Mouse (Mus musculus): ENCODE results near the gene Gm20479. TPM values are rescaled to one million over a fixed set of nuclear protein-coding genes. Genes with fewer than 3 reads are reported as not detected.

Gene Gm20479
- not detected in 2 replicates for polyA plus RNA-seq (2015; fragmentation: Nextera tagmentation; extraction: Ambion mirVana)

DNA sequence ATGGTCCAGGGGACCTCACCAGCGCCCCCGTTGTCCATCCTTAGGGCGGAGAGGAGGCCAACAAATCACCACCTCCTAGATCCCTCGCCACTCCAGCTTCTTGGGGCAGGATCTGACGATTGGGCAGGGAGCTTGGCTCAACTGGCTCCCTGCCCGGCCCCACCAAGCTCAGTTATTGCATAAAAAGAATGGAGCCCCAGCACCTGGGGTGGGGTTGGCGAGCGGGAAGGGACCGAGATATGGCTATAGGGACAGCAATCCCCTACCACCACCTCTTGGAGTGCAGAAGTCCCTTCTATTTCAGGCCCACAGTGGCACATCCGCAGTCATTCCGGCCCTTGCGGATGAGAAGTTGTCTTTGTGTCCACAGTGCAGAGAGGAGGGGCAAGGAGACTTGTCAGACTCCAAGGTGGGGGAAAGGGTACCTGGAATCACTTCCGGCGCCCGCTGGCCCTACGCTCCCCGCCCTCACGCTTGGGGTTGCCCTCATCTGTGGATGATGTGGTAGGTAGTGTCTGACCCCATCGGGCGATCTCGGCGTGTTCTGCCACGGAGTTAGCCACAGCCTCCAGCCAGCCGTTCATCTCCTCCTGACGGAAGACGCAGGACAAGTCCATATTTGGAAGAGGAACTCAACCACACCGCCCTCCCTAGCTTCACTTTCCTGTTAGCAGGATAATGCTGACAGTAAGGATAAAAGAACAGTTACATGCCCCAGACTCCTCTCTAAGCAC lies at the start of gene Gm20479:
Gm20479 (minus strand) TSS at position 559 of the 734 bp plus-strand sequence.
- H3K9ac ChIP-seq = no peak within 1 kb of the TSS
- peaks cover 28% of the 10 kb centered on the region for H3K4me1 ChIP-seq
- WGBS = 7% methylated on average over 27 of the region's 27 CpGs
- H3K4me3 ChIP-seq = peak within 1 kb of the TSS; percentile 50
- peak within 1 kb of the TSS; percentile 14; the same call in 1 of the 2 replicates for H3K27ac ChIP-seq
- H3K9me3 ChIP-seq = no peaks in the 10 kb centered on the region
- H3K27me3 ChIP-seq (replicated peaks) = peaks cover 29% of the 10 kb centered on the region
- H3K36me3 ChIP-seq (replicated peaks) = no peaks in the 10 kb centered on the region
- peak within 1 kb of the TSS; percentile 60 for H3K4me2 ChIP-seq
- no peak for ATAC-seq (replicated peaks)

DNA sequence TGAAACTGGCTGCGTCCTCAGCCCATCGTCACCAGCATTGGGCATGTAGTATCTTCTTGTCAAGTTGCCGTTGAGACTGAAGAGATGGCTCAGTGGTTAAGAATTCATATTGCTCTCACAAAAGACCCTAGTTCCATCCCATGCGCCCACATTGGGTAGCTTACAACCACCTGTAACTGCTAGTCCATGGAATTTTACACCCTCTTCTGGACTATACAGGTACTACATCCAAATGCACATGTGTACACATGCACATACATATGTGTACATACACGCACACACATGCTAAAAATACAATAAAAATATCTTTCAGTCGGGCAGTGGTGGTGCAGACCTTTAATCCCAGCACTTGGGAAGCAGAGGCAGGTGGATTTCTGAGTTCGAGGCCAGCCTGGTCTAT lies 49.3 kb upstream of the Gm20479 start:
- Histone ChIP-seq H3K4me3 (no peak overlapping the region), H3K4me1 (peaks cover 14% of the 10 kb centered on the region), H3K9me3 (no peaks in the 10 kb centered on the region), H3K9ac (no peak overlapping the region), H3K27me3 (replicated peaks) (peaks cover 85% of the 10 kb centered on the region), H3K36me3 (replicated peaks) (no peaks in the 10 kb centered on the region), H3K27ac (no peak overlapping the region), H3K4me2 (no peak overlapping the region)
- WGBS = 79% methylated on average over 7 of the region's 7 CpGs
- ATAC-seq (replicated peaks) = no peak

DNA sequence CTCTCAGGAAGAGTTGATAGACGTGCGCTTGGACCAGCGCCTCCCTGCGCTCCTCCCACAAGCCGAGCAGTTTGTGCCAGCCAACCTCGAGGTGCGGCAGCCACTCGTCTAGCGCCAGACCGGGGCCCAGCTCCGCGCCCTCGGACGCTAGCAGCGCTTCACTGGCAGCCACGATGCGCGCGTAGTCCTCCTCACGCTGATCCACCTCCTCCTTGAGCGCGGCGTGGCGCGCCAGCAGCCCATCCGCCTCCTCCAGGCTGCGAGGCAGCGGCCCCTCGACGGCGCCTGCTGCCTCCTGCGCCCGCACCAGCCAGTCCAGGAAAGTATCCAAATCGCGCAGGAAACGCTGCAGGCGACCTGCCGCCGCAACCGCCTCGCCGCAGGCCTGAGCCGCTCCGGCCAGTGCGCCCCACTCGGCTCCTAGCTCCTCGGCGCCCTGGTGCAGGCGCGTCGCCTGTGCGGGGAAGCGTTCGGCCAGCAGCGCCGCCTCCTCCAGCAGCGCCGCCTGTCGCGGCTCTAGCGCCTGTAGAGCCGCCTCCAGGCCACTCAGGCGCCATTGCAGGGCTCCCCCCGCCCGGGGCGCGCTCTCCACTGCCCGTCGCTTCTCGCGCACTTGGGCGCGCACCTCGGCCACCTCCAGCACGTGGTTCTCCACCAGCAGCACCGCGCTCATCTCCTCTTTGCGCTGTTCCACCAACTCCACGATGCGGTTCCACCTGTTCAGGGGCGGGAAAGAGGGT lies 47.2 kb upstream of the Gm20479 start:
- H3K4me2 ChIP-seq = 0 out of 2 replicates have a peak overlapping the region, but pooled peaks have one; percentile 5

DNA sequence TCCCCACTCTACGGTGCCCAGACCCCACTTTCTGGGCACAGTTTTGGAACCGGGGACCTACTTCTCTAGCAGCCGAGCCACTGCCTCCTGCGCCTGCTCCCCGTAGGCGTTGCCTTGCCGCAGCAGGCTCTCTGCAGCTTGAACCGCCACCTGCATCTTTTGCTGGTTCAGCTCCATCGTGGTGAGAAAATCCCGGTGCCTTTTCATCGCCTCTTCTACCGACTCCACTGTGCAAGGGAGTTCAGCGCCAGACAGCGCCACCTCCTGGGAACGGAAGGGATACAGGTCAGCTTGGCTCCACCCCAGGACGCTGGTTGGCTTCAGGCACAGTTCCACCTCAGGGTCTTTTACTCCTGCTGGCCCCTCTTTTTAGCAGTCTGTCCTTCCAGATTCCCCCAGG lies 45.5 kb upstream of the Gm20479 start:
- H3K9me3 ChIP-seq = no peaks in the 10 kb centered on the region
- 11% methylated on average over 16 of the region's 16 CpGs for WGBS
- ATAC-seq (replicated peaks) = no peak
- peaks cover 86% of the 10 kb centered on the region for H3K27me3 ChIP-seq (replicated peaks)
- H3K36me3 ChIP-seq (replicated peaks) = no peaks in the 10 kb centered on the region
- H3K9ac ChIP-seq = no peak overlapping the region
- H3K4me3 ChIP-seq = no peak overlapping the region
- H3K4me1 ChIP-seq = peaks cover 3% of the 10 kb centered on the region; the same call in 1 of the 2 replicates
- no peak overlapping the region for H3K27ac ChIP-seq
- no peak overlapping the region for H3K4me2 ChIP-seq

More for the DNA sequence above, 47.2 kb upstream of the Gm20479 start:
- WGBS = 7% methylated on average over 81 of the region's 81 CpGs
- no peak overlapping the region for H3K9ac ChIP-seq
- peaks cover 88% of the 10 kb centered on the region for H3K27me3 ChIP-seq (replicated peaks)
- H3K36me3 ChIP-seq (replicated peaks) = no peaks in the 10 kb centered on the region
- no peak overlapping the region for H3K27ac ChIP-seq
- H3K9me3 ChIP-seq = no peaks in the 10 kb centered on the region
- H3K4me3 ChIP-seq = no peak overlapping the region
- ATAC-seq (replicated peaks) = no peak; the same call in 1 of the 2 replicates
- peaks cover 14% of the 10 kb centered on the region for H3K4me1 ChIP-seq

DNA sequence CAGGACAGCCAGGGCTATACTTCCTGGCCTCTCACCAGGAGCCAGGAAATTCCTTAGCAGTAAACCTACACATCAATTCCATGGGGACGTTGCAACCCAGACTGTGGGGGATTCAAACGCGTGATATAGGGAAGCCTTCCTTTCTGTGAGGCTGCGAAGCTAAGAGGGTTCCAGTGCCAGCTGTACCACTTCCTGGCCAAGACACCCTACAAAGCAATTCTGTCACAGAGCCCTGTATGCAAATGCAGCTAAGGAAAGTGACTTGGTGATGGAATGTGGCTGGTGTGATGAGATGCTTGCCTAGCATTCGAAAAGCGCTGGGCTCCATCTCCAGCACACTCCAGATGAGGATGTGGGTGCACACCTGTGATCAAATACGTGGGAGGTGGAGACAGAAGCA lies 43.3 kb upstream of the Gm20479 start:
- H3K9me3 ChIP-seq = no peaks in the 10 kb centered on the region
- H3K36me3 ChIP-seq (replicated peaks) = no peaks in the 10 kb centered on the region
- no peak overlapping the region for H3K27ac ChIP-seq
- no peak overlapping the region for H3K9ac ChIP-seq
- H3K27me3 ChIP-seq (replicated peaks) = peaks cover 81% of the 10 kb centered on the region
- ATAC-seq (replicated peaks) = no peak
- H3K4me3 ChIP-seq = no peak overlapping the region
- H3K4me2 ChIP-seq = no peak overlapping the region
- 80% methylated on average over 7 of the region's 7 CpGs for WGBS
- peaks cover 14% of the 10 kb centered on the region for H3K4me1 ChIP-seq

DNA sequence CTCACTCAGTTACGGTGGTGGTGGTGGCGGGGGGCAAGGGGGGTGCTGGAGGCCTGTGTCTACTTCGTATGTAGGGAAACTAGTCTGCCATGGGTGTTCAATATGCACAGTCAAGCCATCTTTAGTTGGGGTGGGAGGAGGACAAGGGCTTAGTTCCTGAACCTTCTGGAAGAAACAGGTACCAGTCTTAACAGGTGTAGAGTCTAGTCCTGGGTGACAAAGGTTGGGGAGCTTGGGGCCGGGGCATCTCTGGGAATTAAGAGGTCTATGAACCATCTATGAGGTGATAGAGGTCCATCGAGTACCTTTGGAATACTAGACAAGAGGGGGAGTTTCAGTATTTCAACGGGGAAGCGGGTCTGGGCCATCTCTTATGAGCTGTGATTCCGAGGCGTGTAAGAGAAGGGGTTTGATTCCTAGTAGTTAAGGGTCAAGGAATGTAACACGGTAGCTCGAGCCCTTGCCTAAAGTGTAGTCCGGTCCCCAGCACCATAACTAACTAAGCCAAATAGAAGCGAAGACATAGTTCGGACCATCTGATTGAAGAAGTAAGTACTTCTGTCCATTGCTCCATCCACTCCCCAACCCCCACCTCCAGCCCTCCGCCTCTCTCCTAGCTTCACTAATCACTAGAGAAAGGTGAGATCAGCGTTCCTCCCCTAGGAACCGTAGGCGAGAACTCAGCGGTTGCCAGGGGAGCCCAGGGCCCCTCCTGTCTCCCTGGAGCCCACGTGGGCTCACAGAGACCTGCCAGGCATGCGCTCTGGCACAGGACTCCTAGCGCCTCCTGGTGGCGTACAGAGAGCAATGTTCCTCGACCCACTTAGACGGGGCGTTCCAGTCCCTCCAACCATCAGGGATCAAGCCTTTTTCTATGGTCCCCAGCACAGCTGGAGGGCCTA lies 40.1 kb upstream of the Gm20479 start:
- Histone ChIP-seq H3K27me3 (replicated peaks) (peaks cover 77% of the 10 kb centered on the region), H3K9me3 (no peaks in the 10 kb centered on the region), H3K4me2 (peak overlapping the region; percentile 90), H3K9ac (no peak overlapping the region), H3K4me1 (peaks cover 12% of the 10 kb centered on the region), H3K27ac (no peak overlapping the region), H3K4me3 (0 out of 2 replicates have a peak overlapping the region, but pooled peaks have one; percentile 53), H3K36me3 (replicated peaks) (no peaks in the 10 kb centered on the region)
- 18% methylated on average over 26 of the region's 26 CpGs for WGBS
- peak; percentile 21; the same call in 1 of the 2 replicates for ATAC-seq (replicated peaks)

DNA sequence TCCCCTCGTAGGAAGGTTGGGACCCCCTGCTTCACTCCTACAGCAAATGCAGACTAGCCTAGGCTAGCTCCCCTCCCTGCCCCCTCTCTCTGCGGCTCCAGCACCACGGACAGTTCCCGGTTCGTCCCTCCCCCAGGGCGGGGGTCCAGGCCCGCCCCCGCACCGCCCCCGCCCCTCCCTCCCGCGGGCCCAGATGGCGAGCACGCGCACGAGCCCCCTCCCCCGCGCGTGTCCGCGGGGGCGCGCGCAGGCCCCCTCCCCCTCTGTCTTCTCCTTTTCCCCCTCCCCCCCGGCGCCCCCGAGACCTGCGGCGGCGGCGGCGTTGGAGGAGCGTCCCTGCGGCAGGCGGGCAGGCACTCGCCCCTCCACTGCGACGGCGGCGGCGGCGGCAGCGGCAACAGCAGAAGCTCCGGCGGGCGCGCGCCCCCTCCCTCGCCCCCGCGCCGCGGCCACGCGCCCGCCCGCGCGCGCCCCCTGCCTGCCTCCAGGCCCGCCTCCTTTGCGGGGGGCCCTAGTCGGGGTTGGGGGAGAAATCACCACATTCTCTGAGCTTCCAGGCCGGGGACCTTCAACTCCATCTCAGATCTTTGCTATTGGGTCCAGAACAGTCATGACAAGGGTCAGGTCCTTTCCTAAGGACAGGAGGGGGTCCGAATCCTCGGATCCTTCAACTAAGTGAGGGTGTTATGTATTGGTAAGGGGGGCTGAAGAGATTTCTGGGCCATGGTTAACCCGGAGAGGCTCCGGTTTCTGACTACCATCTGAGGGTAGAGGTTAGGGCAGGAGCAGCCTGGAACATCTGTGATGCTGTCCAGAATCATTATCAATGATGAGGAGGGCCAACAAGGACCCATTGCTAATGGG lies 39.2 kb upstream of the Gm20479 start:
- Histone ChIP-seq H3K4me3 (peak overlapping the region; percentile 53), H3K27me3 (replicated peaks) (peaks cover 77% of the 10 kb centered on the region), H3K9ac (peak overlapping the region; percentile 53), H3K4me2 (peak overlapping the region; percentile 90), H3K27ac (no peak overlapping the region), H3K4me1 (peaks cover 12% of the 10 kb centered on the region), H3K9me3 (no peaks in the 10 kb centered on the region), H3K36me3 (replicated peaks) (no peaks in the 10 kb centered on the region)
- ATAC-seq (replicated peaks) = peak; percentile 51
- 2% methylated on average over 36 of the region's 68 CpGs for WGBS

DNA sequence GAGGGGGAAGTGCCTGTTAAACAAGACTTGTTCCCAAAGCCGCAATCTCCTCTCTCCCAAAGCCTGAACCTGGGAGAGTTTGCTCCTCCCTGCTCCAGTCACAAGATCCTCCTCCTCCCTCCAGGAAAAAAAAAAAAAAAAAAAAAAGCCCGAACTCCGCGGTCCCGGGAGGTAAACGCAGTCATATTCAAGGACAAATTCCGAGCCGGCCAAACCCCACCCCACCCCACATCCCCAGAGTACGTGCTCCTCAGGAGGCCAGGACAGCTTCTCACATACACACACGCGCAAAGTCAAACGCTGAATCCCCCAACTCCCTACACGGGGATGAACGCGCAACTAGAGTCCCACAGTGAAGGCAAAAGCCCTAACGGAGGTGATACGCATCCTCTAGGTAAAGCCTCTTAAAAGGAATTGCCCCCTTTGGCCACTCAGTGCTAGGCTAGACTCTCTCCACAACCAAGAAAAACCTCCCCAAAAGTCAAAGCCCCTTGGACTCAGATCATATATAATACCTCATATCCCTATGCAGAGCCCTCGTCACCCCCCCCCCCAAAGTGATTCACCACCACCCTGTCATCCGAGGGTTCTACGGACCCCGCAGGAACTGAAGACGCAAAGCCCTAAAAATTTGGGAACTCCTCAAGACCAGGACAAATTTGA lies 38.4 kb upstream of the Gm20479 start:
- peak overlapping the region; percentile 53 for H3K4me3 ChIP-seq

DNA sequence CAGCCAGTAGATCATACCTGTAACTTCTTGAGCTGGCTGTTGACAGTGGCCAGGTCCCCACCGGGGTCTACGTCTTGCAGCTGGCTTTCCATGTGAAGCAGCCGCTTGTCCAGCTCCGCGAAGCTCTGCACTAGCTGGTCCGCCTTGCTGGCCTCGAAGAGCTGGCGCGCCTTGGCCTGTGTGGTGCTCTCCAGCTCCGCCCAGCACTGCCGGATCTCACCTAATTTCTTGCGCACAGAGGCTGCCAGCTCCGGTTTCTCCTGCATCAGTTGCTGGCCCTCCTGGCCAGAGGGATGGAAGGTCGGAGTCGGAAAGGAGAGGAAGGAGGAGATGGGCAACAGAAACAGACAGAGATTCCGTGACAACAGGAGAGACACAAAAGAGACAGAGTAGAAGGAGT lies 34.2 kb upstream of the Gm20479 start:
- no peaks in the 10 kb centered on the region for H3K9me3 ChIP-seq
- no peak for ATAC-seq (replicated peaks)
- no peak overlapping the region for H3K27ac ChIP-seq
- no peak overlapping the region for H3K4me2 ChIP-seq
- no peak overlapping the region for H3K9ac ChIP-seq
- H3K4me1 ChIP-seq = peaks cover 8% of the 10 kb centered on the region
- 42% methylated on average over 16 of the region's 16 CpGs for WGBS
- no peak overlapping the region for H3K4me3 ChIP-seq
- no peaks in the 10 kb centered on the region for H3K36me3 ChIP-seq (replicated peaks)
- H3K27me3 ChIP-seq (replicated peaks) = peaks cover 47% of the 10 kb centered on the region

More for the DNA sequence above, 38.4 kb upstream of the Gm20479 start:
- WGBS = 2% methylated on average over 22 of the region's 22 CpGs
- H3K4me2 ChIP-seq = peak overlapping the region; percentile 90
- no peaks in the 10 kb centered on the region for H3K9me3 ChIP-seq
- no peak overlapping the region for H3K27ac ChIP-seq
- ATAC-seq (replicated peaks) = peak; percentile 7; the same call in 1 of the 2 replicates
- H3K9ac ChIP-seq = no peak overlapping the region
- peaks cover 76% of the 10 kb centered on the region for H3K27me3 ChIP-seq (replicated peaks)
- H3K36me3 ChIP-seq (replicated peaks) = no peaks in the 10 kb centered on the region
- peaks cover 12% of the 10 kb centered on the region for H3K4me1 ChIP-seq

DNA sequence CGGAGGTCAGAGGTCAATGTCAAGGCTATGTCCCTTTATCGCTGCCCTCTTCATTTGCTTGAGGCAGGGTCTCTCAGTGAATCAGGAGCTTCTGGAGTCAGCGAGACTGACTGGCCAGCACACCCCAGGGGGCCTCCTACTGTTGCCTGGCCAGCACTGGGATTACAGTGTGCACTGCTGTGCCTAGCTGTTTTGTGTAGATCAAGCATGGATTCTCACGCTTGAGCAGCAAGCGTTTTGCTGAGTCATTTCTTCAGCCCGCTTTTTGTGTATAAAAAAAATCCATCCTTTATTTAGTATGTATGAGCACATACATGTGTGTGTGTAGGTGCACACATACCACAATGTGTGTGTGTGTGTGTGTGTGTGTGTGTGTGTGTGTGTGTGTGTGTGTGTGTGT lies 32.0 kb upstream of the Gm20479 start:
- Histone ChIP-seq H3K4me2 (no peak overlapping the region), H3K27me3 (replicated peaks) (peaks cover 28% of the 10 kb centered on the region), H3K4me1 (no peaks in the 10 kb centered on the region), H3K27ac (no peak overlapping the region), H3K9me3 (no peaks in the 10 kb centered on the region), H3K9ac (no peak overlapping the region), H3K36me3 (replicated peaks) (no peaks in the 10 kb centered on the region), H3K4me3 (no peak overlapping the region)
- ATAC-seq (replicated peaks) = no peak
- WGBS = 65% methylated on average over 6 of the region's 6 CpGs

GRCm38 (mm10) chr7:27384731-27385130 lies 27.5 kb upstream of the Gm20479 start:
- H3K27ac ChIP-seq = no peak overlapping the region
- no peak overlapping the region for H3K4me2 ChIP-seq
- no peaks in the 10 kb centered on the region for H3K9me3 ChIP-seq
- no peak overlapping the region for H3K4me3 ChIP-seq
- WGBS = 30% methylated on average over 4 of the region's 4 CpGs
- H3K36me3 ChIP-seq (replicated peaks) = no peaks in the 10 kb centered on the region
- H3K27me3 ChIP-seq (replicated peaks) = no peaks in the 10 kb centered on the region
- ATAC-seq (replicated peaks) = no peak
- H3K4me1 ChIP-seq = no peaks in the 10 kb centered on the region
- no peak overlapping the region for H3K9ac ChIP-seq
